Mouse (Mus musculus): ENCODE data around the gene Cdc25a.

Cdc25a gene

DNA sequence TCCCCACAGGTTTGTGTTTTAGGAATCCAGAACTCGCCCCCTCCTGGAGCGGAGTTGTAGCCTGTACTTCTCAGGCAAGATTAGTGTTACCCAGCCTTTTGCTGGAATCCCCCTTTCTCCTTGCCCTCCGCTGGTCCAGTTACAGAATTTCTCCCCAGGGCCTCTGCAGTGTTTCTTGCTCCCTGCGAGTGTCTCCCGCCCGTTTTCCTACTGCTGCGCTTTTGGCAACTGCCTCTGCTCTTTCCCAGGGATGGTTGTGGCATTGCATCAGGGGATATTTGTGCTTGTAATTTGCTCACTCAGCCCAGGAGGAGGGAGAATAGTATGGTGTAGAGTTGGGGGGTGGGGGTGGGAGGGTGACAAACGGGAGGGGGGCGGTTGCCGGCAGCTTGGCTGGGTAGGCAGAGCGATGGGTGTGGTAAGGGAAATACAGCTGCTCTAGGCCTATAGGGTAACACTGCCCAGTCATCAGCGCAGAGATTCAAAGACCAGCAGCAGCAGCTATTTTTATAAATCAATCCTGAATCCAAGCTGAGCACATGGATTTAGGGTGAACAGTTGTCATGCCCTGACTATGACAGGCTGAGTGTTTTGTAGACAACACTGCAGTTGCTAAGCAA lies 57.5 kb downstream of the Cdc25a start:
- peak; percentile 43 for DNase-seq

DNA sequence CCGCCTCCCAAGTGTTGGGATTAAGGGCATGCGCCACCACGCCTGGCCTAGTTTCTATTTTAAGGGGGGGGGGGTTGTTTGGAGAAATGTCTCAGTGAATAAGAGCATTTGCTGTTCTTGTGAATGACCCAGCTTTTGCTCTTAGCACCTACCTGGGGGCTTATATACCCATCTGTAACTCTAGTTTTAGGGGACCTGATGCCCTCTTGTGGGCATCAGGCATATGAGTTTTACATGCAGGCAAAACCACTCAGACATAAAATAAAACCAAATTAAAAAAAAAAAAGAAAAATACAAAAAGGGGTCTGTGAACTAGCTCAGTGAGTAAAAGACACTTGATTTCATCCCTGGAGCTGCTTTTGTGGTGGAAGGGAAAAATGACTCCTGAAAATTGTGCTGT lies 64.0 kb downstream of the Cdc25a start:
- no peak for DNase-seq

DNA sequence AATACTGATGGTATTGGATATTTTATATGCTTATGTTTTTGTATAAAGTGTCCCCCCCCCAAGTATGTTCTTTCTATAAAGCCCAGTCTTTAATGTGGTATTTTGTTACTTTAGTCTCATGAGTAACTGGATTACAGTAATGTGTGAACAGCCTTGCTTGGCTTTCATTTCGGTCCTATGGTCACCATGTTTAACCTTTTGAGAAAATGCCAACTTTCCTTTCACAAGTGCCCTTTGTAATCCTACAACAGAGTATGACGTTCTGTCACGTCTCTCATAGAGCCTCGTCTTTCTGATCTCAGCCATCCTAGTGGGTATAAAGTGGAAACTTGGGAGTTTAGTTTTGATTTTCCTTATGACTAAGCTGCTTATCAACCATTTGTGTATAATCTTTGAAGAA lies 67.4 kb downstream of the Cdc25a start:
- no peak for DNase-seq
